Mouse (Mus musculus): ENCODE measurements around the gene Nxn. TPM values are rescaled to one million over a fixed set of nuclear protein-coding genes. Genes with fewer than 3 reads are reported as not detected.

Nxn gene
- total and polyA plus RNA-seq, 3 experiments, result 52.8 to 54.3 (median 53.0) TPM

- H3K9me3 ChIP-seq (replicated peaks; ENCODE audit: insufficient read depth, low read length), result no peaks in the 10 kb centered on the region
- no peak overlapping the region for H3K9ac ChIP-seq (ENCODE audit: control insufficient read depth, low read depth, low read length, poor library complexity, severe bottlenecking)
- H3K36me3 ChIP-seq (ENCODE audit: control insufficient read depth in 1 of 2, insufficient read depth in 2 of 2, low read length in 2 of 2), result peaks cover 0 to 11% of the 10 kb centered on the region in 2 experiments; a peak in 2 of 4 replicates
- peak; percentile 67 for DNase-seq (ENCODE audit: low read depth, low spot score)
- H3K27me3 ChIP-seq (ENCODE audit: control insufficient read depth in 1 of 2, insufficient read depth in 2 of 2, low read length in 2 of 2), result no peaks in the 10 kb centered on the region
- peaks cover 2 to 8% of the 10 kb centered on the region in 2 experiments; a peak in 3 of 4 replicates for H3K4me1 ChIP-seq (ENCODE audit: control insufficient read depth in 1 of 2, insufficient read depth in 2 of 2, low read length in 2 of 2)
- TF ChIP-seq HCFC1 (IDR thresholded peaks at IDR 0.05; ENCODE audit: low read depth, low read length) (no peak), MYB (IDR thresholded peaks at IDR 0.05; ENCODE audit: low read depth, low read length) (0 out of 2 replicates have a peak, but pooled peaks have one; percentile 36), EP300 (IDR thresholded peaks at IDR 0.05; ENCODE audit: low read depth in 1 of 2, low read length in 2 of 2) (0 out of 4 replicates have a peak, but pooled peaks of 1 of the 2 experiments have one; percentile 9), JUND (IDR thresholded peaks at IDR 0.05; ENCODE audit: low read depth, low read length) (no peak), NRF1 (IDR thresholded peaks at IDR 0.05; ENCODE audit: insufficient read depth, low read depth, low read length, poor library complexity, severe bottlenecking) (no peak), ETS1 (IDR thresholded peaks at IDR 0.05; ENCODE audit: low read depth, low read length) (no peak), MAFK (IDR thresholded peaks at IDR 0.05; ENCODE audit: borderline replicate concordance, low read depth, low read length) (no peak), MAX (IDR thresholded peaks at IDR 0.05; ENCODE audit: low read length) (no peak), ZNF384 (IDR thresholded peaks at IDR 0.05; ENCODE audit: low read depth, low read length) (0 out of 2 replicates have a peak, but pooled peaks have one; percentile 16), GATA1 (IDR thresholded peaks at IDR 0.05; ENCODE audit: low read depth, low read length) (no peak), RAD21 (IDR thresholded peaks at IDR 0.05; ENCODE audit: low read depth, low read length) (no peak)
- no peak overlapping the region for H3K4me3 ChIP-seq (ENCODE audit: control insufficient read depth in 1 of 2, insufficient read depth in 1 of 2, low read depth in 2 of 2, low read length in 2 of 2)
- no peak overlapping the region for H3K27ac ChIP-seq (ENCODE audit: control insufficient read depth, low read depth, low read length)
- H3K79me2 ChIP-seq (ENCODE audit: control insufficient read depth, insufficient read depth, low read length, poor library complexity), result no peaks in the 10 kb centered on the region; the same call in 1 of the 2 replicates
Measured at GRCm38 (mm10) chr11:76210228-76210985, 188.5 kb downstream of the Nxn start.

Other genes starting within 250 kb of the Nxn start
- 47.2 and 50.4 TPM in 2 replicates for gene Vps53, start 219.5 kb downstream of the Nxn start, total RNA-seq (2012; rRNA removed)
- 10 to 100 TPM in 1 of 2 experiments, not detected in 1; 38.4 TPM for gene Vps53, start 219.5 kb downstream of the Nxn start, polyA plus RNA-seq (2012; ENCODE audit: insufficient read depth in 1 of 2, insufficient read length in 2 of 2, low read depth in 1 of 2, low replicate concordance in 2 of 2, missing spikeins in 1 of 2)
- gene Fam57a, start 219.5 kb downstream of the Nxn start, total RNA-seq (2012; rRNA removed), result 6.6 and 8.5 TPM in 2 replicates
- 1 to 10 TPM in 1 of 2 experiments, not detected in 1; 8.8 TPM for gene Fam57a, start 219.5 kb downstream of the Nxn start, polyA plus RNA-seq (2012; ENCODE audit: insufficient read depth in 1 of 2, insufficient read length in 2 of 2, low read depth in 1 of 2, low replicate concordance in 2 of 2, missing spikeins in 1 of 2)
- gene Dbil5, start 181.5 kb downstream of the Nxn start, total RNA-seq (2012; rRNA removed), result 0.62 and 2.4 TPM in 2 replicates
- gene Dbil5, start 181.5 kb downstream of the Nxn start, polyA plus RNA-seq (2012; ENCODE audit: insufficient read depth in 1 of 2, insufficient read length in 2 of 2, low read depth in 1 of 2, low replicate concordance in 2 of 2, missing spikeins in 1 of 2), result under 1 TPM in 1 of 2 experiments, not detected in 1; 0.67 TPM
- gene Gemin4, start 181.5 kb downstream of the Nxn start, total RNA-seq (2012; rRNA removed), result 23.8 and 26.1 TPM in 2 replicates
- gene Gemin4, start 181.5 kb downstream of the Nxn start, polyA plus RNA-seq (2012; ENCODE audit: insufficient read depth in 1 of 2, insufficient read length in 2 of 2, low read depth in 1 of 2, low replicate concordance in 2 of 2, missing spikeins in 1 of 2), result 10 to 100 TPM; 17.8 to 95.7 TPM
- gene Mrm3, start 155.4 kb downstream of the Nxn start, total RNA-seq (2012; rRNA removed), result 50.3 and 65.7 TPM in 2 replicates
- gene Mrm3, start 155.4 kb downstream of the Nxn start, polyA plus RNA-seq (2012; ENCODE audit: insufficient read depth in 1 of 2, insufficient read length in 2 of 2, low read depth in 1 of 2, low replicate concordance in 2 of 2, missing spikeins in 1 of 2), result 10 to 100 TPM in 1 of 2 experiments, not detected in 1; 27.7 TPM
- 139 and 143 TPM in 2 replicates for gene Glod4, start 155.4 kb downstream of the Nxn start, total RNA-seq (2012; rRNA removed)
- 10 to 100 TPM in 1 of 2 experiments, not detected in 1; 63.9 TPM for gene Glod4, start 155.4 kb downstream of the Nxn start, polyA plus RNA-seq (2012; ENCODE audit: insufficient read depth in 1 of 2, insufficient read length in 2 of 2, low read depth in 1 of 2, low replicate concordance in 2 of 2, missing spikeins in 1 of 2)
- 71.6 and 77.0 TPM in 2 replicates for gene Timm22, start 7.8 kb upstream of the Nxn start, total RNA-seq (2012; rRNA removed)
- gene Timm22, start 7.8 kb upstream of the Nxn start, polyA plus RNA-seq (2012; ENCODE audit: insufficient read depth in 1 of 2, insufficient read length in 2 of 2, low read depth in 1 of 2, low replicate concordance in 2 of 2, missing spikeins in 1 of 2), result 10 to 100 TPM in 1 of 2 experiments, not detected in 1; 47.4 TPM
- gene Abr, start 223.2 kb upstream of the Nxn start, total RNA-seq (2012; rRNA removed), result 3.3 and 3.8 TPM in 2 replicates
- gene Abr, start 223.2 kb upstream of the Nxn start, polyA plus RNA-seq (2012; ENCODE audit: insufficient read depth in 1 of 2, insufficient read length in 2 of 2, low read depth in 1 of 2, low replicate concordance in 2 of 2, missing spikeins in 1 of 2), result 1 to 10 TPM in 1 of 2 experiments, not detected in 1; 8.8 TPM